In the genomic region with DNA sequence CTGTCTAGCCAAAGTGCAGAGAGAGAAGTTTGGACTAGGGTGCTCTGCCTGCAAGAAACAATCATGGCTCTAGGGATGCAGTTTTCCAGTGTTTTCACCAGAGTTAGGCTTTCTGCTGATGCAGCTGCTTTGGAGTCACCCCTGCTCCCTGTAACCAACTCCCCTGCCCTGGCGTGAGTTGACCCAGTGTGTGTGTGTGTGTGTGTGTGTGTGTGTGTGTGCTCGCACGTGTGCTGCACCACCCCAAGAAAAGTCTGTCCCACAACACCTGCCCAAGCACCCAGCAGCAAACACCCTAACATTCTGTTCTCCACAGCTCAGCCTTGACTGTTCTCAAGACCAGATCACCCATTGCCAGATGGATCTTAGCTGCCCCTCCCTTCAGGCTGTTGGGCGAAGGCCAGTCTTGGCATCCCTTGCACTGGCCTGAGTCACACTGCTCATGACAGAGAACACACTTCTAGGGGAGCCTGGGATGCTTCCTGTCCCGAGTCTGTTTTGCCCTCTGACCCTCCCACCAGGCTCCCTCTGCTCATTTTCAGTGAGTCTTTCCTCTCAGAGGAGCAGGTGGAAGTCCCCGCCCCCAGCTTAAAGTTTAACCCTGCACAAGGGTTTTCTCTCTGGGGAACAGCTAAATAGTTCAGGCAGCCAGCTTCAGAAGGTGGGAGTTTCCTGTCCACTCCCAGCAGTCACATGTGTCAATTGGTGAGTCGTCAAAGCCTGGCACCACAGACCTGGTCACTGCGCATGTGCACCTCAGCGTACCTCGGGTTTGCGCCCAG, we compare ENCODE assay signal across 9 mouse cellular contexts. TPM values are rescaled to one million over a fixed set of nuclear protein-coding genes. Genes with fewer than 3 reads are reported as not detected.
DNase-seq lines count a peak whose midpoint lies in the region; ATAC-seq lines count a peak whose summit lies in the region.
"Had no signal": no experiment of that assay in that cellular context is flagged by ENCODE, and none has a peak within 500 bp of the region (broad histone marks: within the 10 kb centered on the region; RNA-seq: fewer than 3 reads in every experiment).

No protein-coding gene starts in this region.

- H3K9me3 ChIP-seq in lung, embryonic 15.5 days = no peaks in the 10 kb centered on the region

- peak; percentile 88 for DNase-seq in Muller cell, postnatal 12 days (ENCODE audit: inconsistent ontology term)
- DNase-seq in gastrocnemius, postnatal 25 days = peak; percentile 85
- peak; percentile 82 for DNase-seq in kidney, adult 18-20 months
- DNase-seq in thymus, adult 18-20 months = peak; percentile 4 to 9
- no peak for DNase-seq in retina, postnatal 1 day
- no peak for DNase-seq in B cell, adult 2 months

- no peaks in the 10 kb centered on the region for H3K36me3 ChIP-seq in lung, embryonic 15.5 days

- 51% methylated on average over 11 of the region's 11 CpGs for WGBS in lung, embryonic 15.5 days

- H3K9ac ChIP-seq in lung, embryonic 15.5 days = no peak overlapping the region

- peaks cover 15% of the 10 kb centered on the region; the same call in 1 of the 2 replicates for H3K4me1 ChIP-seq in brown adipose tissue, adult 24 weeks (ENCODE audit: control insufficient read depth, insufficient read depth, insufficient read length, low read length)
- H3K4me1 ChIP-seq in lung, embryonic 15.5 days = peaks cover 18% of the 10 kb centered on the region

- H3K27ac ChIP-seq in brown adipose tissue, adult 24 weeks (replicated peaks; ENCODE audit: low read depth, low read length) = peak overlapping the region; percentile 80
- H3K27ac ChIP-seq in lung, embryonic 15.5 days = 0 out of 2 replicates have a peak overlapping the region, but pooled peaks have one; percentile 12
- H3K27ac ChIP-seq: macrophage had no signal

- ATAC-seq in lung, embryonic 15.5 days (ENCODE audit: borderline replicate concordance, extremely low read depth, low FRiP score, low TSS enrichment) = peak; percentile 64; the same call in 1 of the 2 replicates

- H3K27me3 ChIP-seq in lung, embryonic 15.5 days = no peaks in the 10 kb centered on the region

- H3K4me3 ChIP-seq in brown adipose tissue, adult 24 weeks (ENCODE audit: insufficient read depth, low read depth, low read length) = no peak overlapping the region
- no peak overlapping the region for H3K4me3 ChIP-seq in lung, embryonic 15.5 days

- peak overlapping the region; percentile 6; the same call in 1 of the 2 replicates for H3K4me2 ChIP-seq in lung, embryonic 15.5 days

RNA-seq across cellular contexts. Expression of a gene that starts 26.9 kb away (rescaled TPM):
- 9.4 and 15.4 TPM in 2 replicates for polyA plus RNA-seq in brown adipose tissue, adult 24 weeks (2012; ENCODE audit: insufficient read depth, insufficient read length, missing spikeins)
- total RNA-seq in gastrocnemius, postnatal 25 days (2021) = 10 to 100 TPM; 14.5 to 17.2 TPM
- 10.5 and 11.0 TPM in 2 replicates for polyA plus RNA-seq in lung, embryonic 15.5 days (2015; fragmentation: Nextera tagmentation; extraction: Ambion mirVana)

RNA-seq across cellular contexts. Expression of a gene that starts 53.9 kb away (rescaled TPM):
- polyA plus RNA-seq in brown adipose tissue, adult 24 weeks (2012; ENCODE audit: insufficient read depth, insufficient read length, missing spikeins) = 19.1 and 21.3 TPM in 2 replicates
- 10 to 100 TPM; 22.9 to 24.4 TPM for total RNA-seq in gastrocnemius, postnatal 25 days (2021)
- polyA plus RNA-seq in lung, embryonic 15.5 days (2015; fragmentation: Nextera tagmentation; extraction: Ambion mirVana) = 60.3 and 60.4 TPM in 2 replicates

Comparison
In these comparisons a context has a peak if more than half of its experiments do, and no peak if none do; other contexts are left out.
1. DNase-seq: peak in Muller cell, postnatal 12 days (single experiment), gastrocnemius, postnatal 25 days (single experiment), kidney, adult 18-20 months (single experiment) and thymus, adult 18-20 months (2 of 2); none in retina, postnatal 1 day (single experiment) and B cell, adult 2 months (0 of 2).